8 mouse cellular contexts compared by ENCODE assay signal in the genomic region with DNA sequence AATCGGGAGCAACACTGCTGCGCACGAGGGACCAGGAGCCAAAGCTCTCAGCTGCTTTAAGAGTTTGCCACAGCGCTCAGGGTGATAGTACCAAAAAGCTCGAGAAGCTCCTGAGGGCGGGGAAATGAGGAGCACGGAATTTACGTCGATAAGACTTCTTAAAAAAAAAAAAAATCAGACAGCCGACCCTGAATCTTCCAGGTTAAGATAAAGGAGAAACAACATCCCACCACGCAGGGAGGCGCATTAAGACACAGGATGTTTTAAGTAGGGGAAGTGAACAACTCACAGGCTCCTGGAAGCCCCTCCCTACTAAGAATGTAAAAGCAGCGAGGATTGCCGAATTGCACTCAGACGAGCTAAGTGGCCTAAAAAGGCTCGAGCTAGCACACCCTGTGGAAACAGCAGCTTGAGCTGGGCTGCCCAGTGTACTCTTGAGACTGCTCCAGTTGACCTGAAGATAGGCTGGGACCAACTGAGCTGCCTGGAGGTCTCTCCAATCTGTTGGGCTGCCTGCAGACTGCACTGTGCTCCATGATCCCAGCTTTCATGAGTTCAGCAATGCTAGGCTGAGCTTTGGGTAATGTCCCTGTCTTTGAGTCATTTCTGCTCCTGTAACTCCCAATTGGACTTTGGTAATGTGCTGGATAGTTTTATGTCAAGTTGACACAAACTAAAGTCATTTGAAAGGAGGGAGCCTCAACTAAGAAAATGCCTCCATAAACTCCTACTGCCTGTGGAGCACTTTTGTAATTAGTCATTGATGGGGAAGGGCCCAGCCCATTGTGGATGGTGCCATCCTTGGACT. TPM values are rescaled to one million over a fixed set of nuclear protein-coding genes. Genes with fewer than 3 reads are reported as not detected.
DNase-seq lines count a peak whose midpoint lies in the region; ATAC-seq and TF ChIP-seq lines count a peak whose summit lies in the region.

No protein-coding gene starts in this region.

- intact Hi-C loops in gastrocnemius, postnatal 36 days (cut with DNase I), result loop anchor here (5.0 kb wide), 1 partner anchor 126 kb away; no protein-coding TSS in a partner anchor

- H3K9ac ChIP-seq in heart, embryonic 12.5 days, result peak overlapping the region; percentile 83
- H3K9ac ChIP-seq in liver, embryonic 16.5 days (ENCODE audit: low read depth, low read length), result peak overlapping the region; percentile 85
- H3K9ac ChIP-seq in neural tube, embryonic 12.5 days, result peak overlapping the region; percentile 61

- no peaks in the 10 kb centered on the region for H3K27me3 ChIP-seq in heart, embryonic 12.5 days (replicated peaks)
- H3K27me3 ChIP-seq in liver, embryonic 16.5 days (ENCODE audit: control insufficient read depth, insufficient read depth, low read depth, low read length), result no peaks in the 10 kb centered on the region
- H3K27me3 ChIP-seq in neural tube, embryonic 12.5 days (replicated peaks), result no peaks in the 10 kb centered on the region

- H3K27ac ChIP-seq in heart, embryonic 12.5 days (ENCODE audit: poor library complexity, severe bottlenecking), result peak overlapping the region; percentile 94
- peak overlapping the region; percentile 92 for H3K27ac ChIP-seq in bone marrow, adult 2 months (ENCODE audit: control insufficient read depth, insufficient read depth, low read depth, low read length, poor library complexity)
- peak overlapping the region; percentile 98 for H3K27ac ChIP-seq in liver, embryonic 16.5 days (ENCODE audit: low read length)
- H3K27ac ChIP-seq in neural tube, embryonic 12.5 days, result no peak overlapping the region

- peak overlapping the region; percentile 84 for H3K4me2 ChIP-seq in heart, embryonic 12.5 days
- H3K4me2 ChIP-seq in liver, embryonic 16.5 days (ENCODE audit: low read depth, low read length), result peak overlapping the region; percentile 96
- peak overlapping the region; percentile 86 for H3K4me2 ChIP-seq in neural tube, embryonic 12.5 days (replicated peaks)

- no peak for ATAC-seq in heart, embryonic 12.5 days (ENCODE audit: insufficient number of reproducible peaks, low FRiP score)
- ATAC-seq in liver, embryonic 16.5 days (ENCODE audit: low read depth), result peak; percentile 10
- ATAC-seq in neural tube, embryonic 12.5 days (ENCODE audit: low FRiP score, low read depth), result 0 out of 2 replicates have a peak, but pooled peaks have one; percentile 23

- no peak for TF ChIP-seq CTCF in bone marrow, adult 2 months (IDR thresholded peaks at IDR 0.05; ENCODE audit: control insufficient read depth, insufficient read depth, low read length)

- WGBS in heart, embryonic 12.5 days, result under 1% methylated on average over 16 of the region's 16 CpGs
- 0% methylated on average over 16 of the region's 16 CpGs for WGBS in bone marrow, adult 2 months
- WGBS in liver, embryonic 16.5 days (ENCODE audit: insufficient replicate concordance), result under 1% methylated on average over 16 of the region's 16 CpGs
- WGBS in neural tube, embryonic 12.5 days, result under 1% methylated on average over 16 of the region's 16 CpGs

- peaks cover 49% of the 10 kb centered on the region for H3K36me3 ChIP-seq in heart, embryonic 12.5 days
- H3K36me3 ChIP-seq in liver, embryonic 16.5 days (ENCODE audit: control insufficient read depth, insufficient read depth), result peaks cover 6% of the 10 kb centered on the region; the same call in 1 of the 2 replicates
- peaks cover 38% of the 10 kb centered on the region for H3K36me3 ChIP-seq in neural tube, embryonic 12.5 days

- DNase-seq in heart, adult 18-20 months, result no peak
- DNase-seq in heart, postnatal 4 days, result peak; percentile 35
- DNase-seq in gastrocnemius, postnatal 36 days, result no peak
- DNase-seq in frontal cortex, adult 2 months (ENCODE audit: extremely low spot score in 1 of 2, low spot score in 1 of 2), result no peak

- H3K4me3 ChIP-seq in heart, embryonic 12.5 days, result peak overlapping the region; percentile 61
- peak overlapping the region; percentile 69 for H3K4me3 ChIP-seq in bone marrow, adult 2 months (replicated peaks; ENCODE audit: control insufficient read depth, low read depth, low read length)
- peak overlapping the region; percentile 79 for H3K4me3 ChIP-seq in liver, embryonic 16.5 days (ENCODE audit: low read depth, low read length)
- H3K4me3 ChIP-seq in neural tube, embryonic 12.5 days, result peak overlapping the region; percentile 55

- peaks cover 39% of the 10 kb centered on the region for H3K4me1 ChIP-seq in heart, embryonic 12.5 days (replicated peaks)
- H3K4me1 ChIP-seq in bone marrow, adult 2 months (ENCODE audit: control insufficient read depth, insufficient read depth, low read length), result peaks cover 1% of the 10 kb centered on the region; the same call in 1 of the 2 replicates
- peaks cover 24% of the 10 kb centered on the region for H3K4me1 ChIP-seq in liver, embryonic 16.5 days (ENCODE audit: control insufficient read depth, low read depth, low read length)
- H3K4me1 ChIP-seq in neural tube, embryonic 12.5 days, result peaks cover 16% of the 10 kb centered on the region

- H3K9me3 ChIP-seq in heart, embryonic 12.5 days (replicated peaks), result no peaks in the 10 kb centered on the region
- no peaks in the 10 kb centered on the region for H3K9me3 ChIP-seq in liver, embryonic 16.5 days (replicated peaks; ENCODE audit: control insufficient read depth, low read length)
- H3K9me3 ChIP-seq in neural tube, embryonic 12.5 days, result no peaks in the 10 kb centered on the region

- no peak for TF ChIP-seq POLR2A in bone marrow, adult 2 months (IDR thresholded peaks at IDR 0.05; ENCODE audit: borderline replicate concordance, control insufficient read depth, low read depth, low read length)

RNA-seq across cellular contexts. Expression of gene Mif4gd, which starts 0.6 kb away (rescaled TPM):
- polyA plus RNA-seq in heart, embryonic 12.5 days (2016; fragmentation: Nextera tagmentation; extraction: Ambion mirVana), result 20.9 and 22.0 TPM in 2 replicates
- total RNA-seq in heart, adult 18-20 months (2021), result 10 to 100 TPM; 51.1 to 54.2 TPM
- polyA plus RNA-seq in bone marrow, adult 2 months (2011; ENCODE audit: insufficient read depth, insufficient read length, low replicate concordance, missing spikeins), result 65.8 and 86.0 TPM in 2 replicates
- total RNA-seq in heart, postnatal 4 days (2021), result 10 to 100 TPM; 34.0 to 40.6 TPM
- polyA plus RNA-seq in liver, embryonic 16.5 days (2015; fragmentation: Nextera tagmentation; extraction: Ambion mirVana), result 28.4 and 28.6 TPM in 2 replicates
- 11.6 and 12.5 TPM in 2 replicates for polyA plus RNA-seq in neural tube, embryonic 12.5 days (2016; fragmentation: Nextera tagmentation; extraction: Ambion mirVana)
- total RNA-seq in gastrocnemius, postnatal 36 days (2021), result 10 to 100 TPM; 41.8 to 45.8 TPM
- polyA plus RNA-seq in frontal cortex, adult 2 months (2012; rRNA removed), result 36.3 and 38.9 TPM in 2 replicates

RNA-seq across cellular contexts. Expression of gene Gga3, which starts 9.5 kb away (rescaled TPM):
- polyA plus RNA-seq in heart, embryonic 12.5 days (2016; fragmentation: Nextera tagmentation; extraction: Ambion mirVana), result 19.2 and 21.9 TPM in 2 replicates
- total RNA-seq in heart, adult 18-20 months (2021), result 10 to 100 TPM; 16.1 to 19.0 TPM
- 41.5 and 69.6 TPM in 2 replicates for polyA plus RNA-seq in bone marrow, adult 2 months (2011; ENCODE audit: insufficient read depth, insufficient read length, low replicate concordance, missing spikeins)
- total RNA-seq in heart, postnatal 4 days (2021), result 10 to 100 TPM; 18.3 to 20.8 TPM
- 7.9 TPM in 2 replicates for polyA plus RNA-seq in liver, embryonic 16.5 days (2015; fragmentation: Nextera tagmentation; extraction: Ambion mirVana)
- 33.7 and 38.5 TPM in 2 replicates for polyA plus RNA-seq in neural tube, embryonic 12.5 days (2016; fragmentation: Nextera tagmentation; extraction: Ambion mirVana)
- 10 to 100 TPM; 12.5 to 13.0 TPM for total RNA-seq in gastrocnemius, postnatal 36 days (2021)
- 61.7 and 65.1 TPM in 2 replicates for polyA plus RNA-seq in frontal cortex, adult 2 months (2012; rRNA removed)

RNA-seq across cellular contexts. Expression of gene Mrps7, which starts 9.6 kb away (rescaled TPM):
- polyA plus RNA-seq in heart, embryonic 12.5 days (2016; fragmentation: Nextera tagmentation; extraction: Ambion mirVana), result 90.4 and 95.4 TPM in 2 replicates
- 10 to 100 TPM; 81.0 to 83.5 TPM for total RNA-seq in heart, adult 18-20 months (2021)
- 19.3 and 26.7 TPM in 2 replicates for polyA plus RNA-seq in bone marrow, adult 2 months (2011; ENCODE audit: insufficient read depth, insufficient read length, low replicate concordance, missing spikeins)
- 10 to 100 TPM; 71.2 to 72.8 TPM for total RNA-seq in heart, postnatal 4 days (2021)
- polyA plus RNA-seq in liver, embryonic 16.5 days (2015; fragmentation: Nextera tagmentation; extraction: Ambion mirVana), result 47.6 and 49.5 TPM in 2 replicates
- 85.2 and 90.2 TPM in 2 replicates for polyA plus RNA-seq in neural tube, embryonic 12.5 days (2016; fragmentation: Nextera tagmentation; extraction: Ambion mirVana)
- 10 to 100 TPM; 66.8 to 72.4 TPM for total RNA-seq in gastrocnemius, postnatal 36 days (2021)
- 40.7 and 42.9 TPM in 2 replicates for polyA plus RNA-seq in frontal cortex, adult 2 months (2012; rRNA removed)

RNA-seq across cellular contexts. Expression of gene Slc25a19, which starts 14.8 kb away (rescaled TPM):
- polyA plus RNA-seq in heart, embryonic 12.5 days (2016; fragmentation: Nextera tagmentation; extraction: Ambion mirVana), result 39.9 and 42.1 TPM in 2 replicates
- 10 to 100 TPM; 35.3 to 38.3 TPM for total RNA-seq in heart, adult 18-20 months (2021)
- 9.3 and 23.0 TPM in 2 replicates for polyA plus RNA-seq in bone marrow, adult 2 months (2011; ENCODE audit: insufficient read depth, insufficient read length, low replicate concordance, missing spikeins)
- total RNA-seq in heart, postnatal 4 days (2021), result 10 to 100 TPM; 27.6 to 30.7 TPM
- polyA plus RNA-seq in liver, embryonic 16.5 days (2015; fragmentation: Nextera tagmentation; extraction: Ambion mirVana), result 8.7 and 8.8 TPM in 2 replicates
- polyA plus RNA-seq in neural tube, embryonic 12.5 days (2016; fragmentation: Nextera tagmentation; extraction: Ambion mirVana), result 27.5 and 28.2 TPM in 2 replicates
- total RNA-seq in gastrocnemius, postnatal 36 days (2021), result 10 to 100 TPM; 44.4 to 46.8 TPM
- polyA plus RNA-seq in frontal cortex, adult 2 months (2012; rRNA removed), result 117 and 127 TPM in 2 replicates

RNA-seq across cellular contexts. Expression of gene Nup85, which starts 49.1 kb away (rescaled TPM):
- polyA plus RNA-seq in heart, embryonic 12.5 days (2016; fragmentation: Nextera tagmentation; extraction: Ambion mirVana), result 117 and 132 TPM in 2 replicates
- 10 to 100 TPM; 18.3 to 20.0 TPM for total RNA-seq in heart, adult 18-20 months (2021)
- 111 and 163 TPM in 2 replicates for polyA plus RNA-seq in bone marrow, adult 2 months (2011; ENCODE audit: insufficient read depth, insufficient read length, low replicate concordance, missing spikeins)
- 10 to 100 TPM; 46.6 to 50.5 TPM for total RNA-seq in heart, postnatal 4 days (2021)
- 94.4 and 96.5 TPM in 2 replicates for polyA plus RNA-seq in liver, embryonic 16.5 days (2015; fragmentation: Nextera tagmentation; extraction: Ambion mirVana)
- 141 and 143 TPM in 2 replicates for polyA plus RNA-seq in neural tube, embryonic 12.5 days (2016; fragmentation: Nextera tagmentation; extraction: Ambion mirVana)
- total RNA-seq in gastrocnemius, postnatal 36 days (2021), result 10 to 100 TPM; 15.8 to 20.8 TPM
- 71.0 and 72.9 TPM in 2 replicates for polyA plus RNA-seq in frontal cortex, adult 2 months (2012; rRNA removed)
